Mouse (Mus musculus): Measurements from ENCODE around the gene Casc3. TPM values are rescaled to one million over a fixed set of nuclear protein-coding genes. Genes with fewer than 3 reads are reported as not detected.
A peak's percentile ranks its signal among the peaks of the same experiment; 100 is the strongest.
"Not testable (repeated sequence)": the region's sequence is repeated elsewhere in the genome, so short reads cannot be mapped to it uniquely, and the experiment has no call there.

Gene Casc3
- total RNA-seq, 1 experiment from 2014 or later: 58.7 TPM

- peak; percentile 84 for ATAC-seq (ENCODE audit: extremely low read depth, insufficient number of reproducible peaks, low FRiP score, poor library complexity, severe bottlenecking)
Observed at GRCm38 (mm10) chr11:98816706-98817239, 12.1 kb downstream of the Casc3 start.

- no peak for ATAC-seq (ENCODE audit: extremely low read depth, insufficient number of reproducible peaks, low FRiP score, poor library complexity, severe bottlenecking)
Observed at GRCm38 (mm10) chr11:98820968-98821367, 16.3 kb downstream of the Casc3 start.

GRCm38 (mm10) chr11:98826071-98826470 is 21.4 kb downstream of the Casc3 start:
- ATAC-seq (ENCODE audit: extremely low read depth, insufficient number of reproducible peaks, low FRiP score, poor library complexity, severe bottlenecking): not testable (repeated sequence)

GRCm38 (mm10) chr11:98827877-98828276 is 23.2 kb downstream of the Casc3 start:
- no peak for ATAC-seq (ENCODE audit: extremely low read depth, insufficient number of reproducible peaks, low FRiP score, poor library complexity, severe bottlenecking)

GRCm38 (mm10) chr11:98829091-98829775 is 24.5 kb downstream of the Casc3 start:
- peak; percentile 75 for ATAC-seq (ENCODE audit: extremely low read depth, insufficient number of reproducible peaks, low FRiP score, poor library complexity, severe bottlenecking)

GRCm38 (mm10) chr11:98829875-98830274 is 25.2 kb downstream of the Casc3 start:
- ATAC-seq (ENCODE audit: extremely low read depth, insufficient number of reproducible peaks, low FRiP score, poor library complexity, severe bottlenecking): no peak

GRCm38 (mm10) chr11:98835296-98835695 is 30.6 kb downstream of the Casc3 start:
- ATAC-seq (ENCODE audit: extremely low read depth, insufficient number of reproducible peaks, low FRiP score, poor library complexity, severe bottlenecking): no peak

GRCm38 (mm10) chr11:98835725-98836124 is 31.0 kb downstream of the Casc3 start:
- no peak for ATAC-seq (ENCODE audit: extremely low read depth, insufficient number of reproducible peaks, low FRiP score, poor library complexity, severe bottlenecking)

- no peak for ATAC-seq (ENCODE audit: extremely low read depth, insufficient number of reproducible peaks, low FRiP score, poor library complexity, severe bottlenecking)
Observed at GRCm38 (mm10) chr11:98836128-98836527, 31.4 kb downstream of the Casc3 start.

GRCm38 (mm10) chr11:98836651-98837141 is 32.0 kb downstream of the Casc3 start, which contains the start of gene Rapgefl1:
Gene Rapgefl1 (plus strand): TSS chr11:98836785.
- peak; percentile 69 for ATAC-seq (ENCODE audit: extremely low read depth, insufficient number of reproducible peaks, low FRiP score, poor library complexity, severe bottlenecking)

GRCm38 (mm10) chr11:98837231-98837704 is 32.6 kb downstream of the Casc3 start:
- ATAC-seq (ENCODE audit: extremely low read depth, insufficient number of reproducible peaks, low FRiP score, poor library complexity, severe bottlenecking): no peak

- no peak for ATAC-seq (ENCODE audit: extremely low read depth, insufficient number of reproducible peaks, low FRiP score, poor library complexity, severe bottlenecking)
Observed at GRCm38 (mm10) chr11:98837917-98838316, 33.2 kb downstream of the Casc3 start.

GRCm38 (mm10) chr11:98838512-98838911 is 33.8 kb downstream of the Casc3 start:
- no peak for ATAC-seq (ENCODE audit: extremely low read depth, insufficient number of reproducible peaks, low FRiP score, poor library complexity, severe bottlenecking)

- no peak for ATAC-seq (ENCODE audit: extremely low read depth, insufficient number of reproducible peaks, low FRiP score, poor library complexity, severe bottlenecking)
Observed at GRCm38 (mm10) chr11:98839402-98839801, 34.7 kb downstream of the Casc3 start.

- ATAC-seq (ENCODE audit: extremely low read depth, insufficient number of reproducible peaks, low FRiP score, poor library complexity, severe bottlenecking): no peak
Observed at GRCm38 (mm10) chr11:98839897-98840296, 35.2 kb downstream of the Casc3 start.

- ATAC-seq (ENCODE audit: extremely low read depth, insufficient number of reproducible peaks, low FRiP score, poor library complexity, severe bottlenecking): no peak
Observed at GRCm38 (mm10) chr11:98846016-98846415, 41.3 kb downstream of the Casc3 start.

GRCm38 (mm10) chr11:98846865-98847604 is 42.3 kb downstream of the Casc3 start:
- ATAC-seq (ENCODE audit: extremely low read depth, insufficient number of reproducible peaks, low FRiP score, poor library complexity, severe bottlenecking): no peak

- no peak for ATAC-seq (ENCODE audit: extremely low read depth, insufficient number of reproducible peaks, low FRiP score, poor library complexity, severe bottlenecking)
Observed at GRCm38 (mm10) chr11:98849196-98849894, 44.6 kb downstream of the Casc3 start.

Measured in neutrophil, adult 5-6 weeks (primary cell).